Comparison of ENCODE assay signal across 11 mouse cellular contexts in genomic region chr6:100254671-100255070, GRCm38 (mm10).
"Had no signal": no experiment of that assay in that cellular context is flagged by ENCODE, and none has a peak within 500 bp of the region (broad histone marks: within the 10 kb centered on the region; RNA-seq: fewer than 3 reads in every experiment).

No protein-coding gene starts in this region.

- H3K36me3 ChIP-seq: intestine, embryonic 15.5 days; kidney, embryonic 15.5 days; liver, embryonic 13.5 days had no signal

- ATAC-seq: intestine, embryonic 15.5 days had no signal

- H3K27me3 ChIP-seq: intestine, embryonic 15.5 days; kidney, embryonic 15.5 days; liver, embryonic 13.5 days had no signal

- H3K4me3 ChIP-seq: intestine, embryonic 15.5 days; kidney, embryonic 15.5 days; left cerebral cortex, adult 2 months; liver, embryonic 13.5 days had no signal

- H3K9me3 ChIP-seq: intestine, embryonic 15.5 days; kidney, embryonic 15.5 days; liver, embryonic 13.5 days had no signal

- H3K9ac ChIP-seq: intestine, embryonic 15.5 days; kidney, embryonic 15.5 days; liver, embryonic 13.5 days; lung, embryonic 14.5 days had no signal

- H3K27ac ChIP-seq: intestine, embryonic 15.5 days; kidney, embryonic 15.5 days; left cerebral cortex, adult 2 months; liver, embryonic 13.5 days had no signal

- H3K4me2 ChIP-seq: intestine, embryonic 15.5 days; kidney, embryonic 15.5 days; liver, embryonic 13.5 days; lung, embryonic 14.5 days; midbrain, embryonic 11.5 days had no signal

- DNase-seq: kidney, adult 11 months; kidney, adult 8-10 months; kidney, postnatal 10 days; layer of hippocampus, postnatal 36 days; liver, embryonic 13.5 days; lung, postnatal 4 days had no signal
